Mouse (Mus musculus) kidney, postnatal 25 days (tissue): ENCODE measurements around the gene Zscan12.

Experiments
- DNase-seq, 2 experiments: peaks; one replicate each; pipeline ENCODE4 v3.0.0; 2021; ENCODE audit warnings: mixed read lengths in 2 of 2

Zscan12 gene

GRCm38 (mm10) chr13:21362621-21363248, at the start of gene Zscan12:
Gene Zscan12, plus strand, starts transcription at chr13:21362820.
- DNase-seq, result peak; percentile 93 to 97

- no peak for DNase-seq
Measured at GRCm38 (mm10) chr13:21312854-21313253, 49.8 kb upstream of the Zscan12 start.

- DNase-seq, result no peak
Measured at GRCm38 (mm10) chr13:21313903-21314302, 48.7 kb upstream of the Zscan12 start.

- no peak for DNase-seq
Measured at GRCm38 (mm10) chr13:21320262-21320661, 42.4 kb upstream of the Zscan12 start.

GRCm38 (mm10) chr13:21321890-21322494, 40.6 kb upstream of the Zscan12 start:
- DNase-seq, result no peak

- DNase-seq, result peak in 1 of 2 experiments; percentile 13
Measured at GRCm38 (mm10) chr13:21322509-21323375, 39.9 kb upstream of the Zscan12 start.

GRCm38 (mm10) chr13:21323405-21323804, 39.2 kb upstream of the Zscan12 start:
- no peak for DNase-seq

- DNase-seq, result no peak
Measured at GRCm38 (mm10) chr13:21326191-21326590, 36.4 kb upstream of the Zscan12 start.

GRCm38 (mm10) chr13:21326657-21327211, 35.9 kb upstream of the Zscan12 start:
- DNase-seq, result peak; percentile 81 to 94

- no peak for DNase-seq
Measured at GRCm38 (mm10) chr13:21327424-21327823, 35.2 kb upstream of the Zscan12 start.

- DNase-seq, result no peak
Measured at GRCm38 (mm10) chr13:21346610-21347009, 16.0 kb upstream of the Zscan12 start, which contains the start of gene Olfr1367. Gene Olfr1367, plus strand, starts transcription at chr13:21346910.

GRCm38 (mm10) chr13:21350593-21350992, 12.0 kb upstream of the Zscan12 start:
- no peak for DNase-seq

- peak in 1 of 2 experiments; percentile 38 for DNase-seq
Measured at GRCm38 (mm10) chr13:21363719-21364118, 1.1 kb downstream of the Zscan12 start.

GRCm38 (mm10) chr13:21366635-21367034, 4.0 kb downstream of the Zscan12 start:
- no peak for DNase-seq

GRCm38 (mm10) chr13:21372700-21373099, 10.1 kb downstream of the Zscan12 start:
- no peak for DNase-seq

- no peak for DNase-seq
Measured at GRCm38 (mm10) chr13:21377773-21378172, 15.2 kb downstream of the Zscan12 start.

GRCm38 (mm10) chr13:21395211-21395610, 32.6 kb downstream of the Zscan12 start:
- DNase-seq, result no peak

GRCm38 (mm10) chr13:21395623-21396022, 33.0 kb downstream of the Zscan12 start:
- no peak for DNase-seq

GRCm38 (mm10) chr13:21396048-21396447, 33.4 kb downstream of the Zscan12 start:
- peak in 1 of 2 experiments; percentile 52 for DNase-seq

GRCm38 (mm10) chr13:21397486-21397885, 34.9 kb downstream of the Zscan12 start:
- DNase-seq, result no peak

- no peak for DNase-seq
Measured at GRCm38 (mm10) chr13:21401166-21401565, 38.5 kb downstream of the Zscan12 start.

- DNase-seq, result no peak
Measured at GRCm38 (mm10) chr13:21401636-21402286, 39.1 kb downstream of the Zscan12 start.
